Mouse (Mus musculus): ENCODE data around the gene Hoxd4. TPM values are rescaled to one million over a fixed set of nuclear protein-coding genes. Genes with fewer than 3 reads are reported as not detected.

Hoxd4 gene
- polyA plus RNA-seq, 1 experiment from 2014 or later = 11.2 TPM

DNA sequence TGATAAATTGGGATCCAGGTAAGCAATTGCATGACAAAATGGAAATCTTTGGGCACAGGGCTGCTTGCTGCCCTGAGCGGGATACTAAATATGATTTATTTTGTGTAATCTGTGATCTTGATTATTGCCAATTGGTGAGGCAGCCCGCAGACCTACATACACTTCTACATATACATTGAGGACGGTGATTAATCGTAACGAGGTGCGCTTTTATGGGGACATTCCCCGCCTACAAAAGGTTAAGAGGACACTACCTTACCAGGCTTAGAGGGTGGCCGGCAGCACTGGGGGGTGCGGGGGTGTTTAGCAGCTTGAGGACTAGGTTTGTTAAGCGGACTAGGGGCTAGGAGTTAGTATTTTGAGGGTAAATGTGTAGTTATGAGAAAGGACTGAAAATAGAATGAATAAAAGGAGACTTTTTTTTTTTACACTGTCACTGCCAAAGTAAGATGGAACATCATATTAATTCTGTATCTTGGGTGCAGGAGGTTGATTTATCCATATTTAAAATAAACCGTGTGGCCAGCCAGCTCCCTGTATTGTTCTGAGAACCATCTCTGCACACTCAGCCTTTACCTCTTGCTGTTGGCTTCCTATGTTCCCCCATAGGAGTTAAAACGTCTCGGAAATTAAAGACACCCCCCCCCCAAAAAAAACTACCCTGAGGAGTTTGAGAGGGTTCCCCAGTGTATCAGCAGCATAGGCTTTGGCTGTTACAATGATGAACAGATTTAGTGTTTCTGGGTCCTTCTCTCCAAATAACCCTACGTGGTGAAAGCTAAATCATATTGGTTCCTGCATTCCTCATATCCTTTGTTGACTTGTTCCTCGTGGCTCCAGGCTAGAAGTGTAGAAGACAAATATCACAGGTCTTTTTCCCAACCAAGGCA lies 25.2 kb downstream of the Hoxd4 start:
- H3K4me3 ChIP-seq (ENCODE audit: low read depth, low read length) = peak overlapping the region; percentile 48
- H3K27me3 ChIP-seq (ENCODE audit: control insufficient read depth, insufficient read depth, low read length) = no peaks in the 10 kb centered on the region
- DNase-seq (ENCODE audit: low spot score) = peak; percentile 33
- peak overlapping the region; percentile 91 for H3K4me2 ChIP-seq (ENCODE audit: low read depth)
- no peaks in the 10 kb centered on the region for H3K36me3 ChIP-seq (ENCODE audit: control insufficient read depth, insufficient read depth, low read length)
- 4% methylated on average over 15 of the region's 15 CpGs for WGBS
- peak overlapping the region; percentile 95 for H3K9ac ChIP-seq (ENCODE audit: low read length)
- H3K4me1 ChIP-seq (ENCODE audit: control insufficient read depth, insufficient read depth, low read length) = peaks cover 76% of the 10 kb centered on the region
- H3K27ac ChIP-seq (ENCODE audit: low read depth, low read length) = peak overlapping the region; percentile 99
- no peak for ATAC-seq (ENCODE audit: insufficient read depth, low FRiP score, low TSS enrichment)
- no peaks in the 10 kb centered on the region for H3K9me3 ChIP-seq (ENCODE audit: control insufficient read depth, low read length)

DNA sequence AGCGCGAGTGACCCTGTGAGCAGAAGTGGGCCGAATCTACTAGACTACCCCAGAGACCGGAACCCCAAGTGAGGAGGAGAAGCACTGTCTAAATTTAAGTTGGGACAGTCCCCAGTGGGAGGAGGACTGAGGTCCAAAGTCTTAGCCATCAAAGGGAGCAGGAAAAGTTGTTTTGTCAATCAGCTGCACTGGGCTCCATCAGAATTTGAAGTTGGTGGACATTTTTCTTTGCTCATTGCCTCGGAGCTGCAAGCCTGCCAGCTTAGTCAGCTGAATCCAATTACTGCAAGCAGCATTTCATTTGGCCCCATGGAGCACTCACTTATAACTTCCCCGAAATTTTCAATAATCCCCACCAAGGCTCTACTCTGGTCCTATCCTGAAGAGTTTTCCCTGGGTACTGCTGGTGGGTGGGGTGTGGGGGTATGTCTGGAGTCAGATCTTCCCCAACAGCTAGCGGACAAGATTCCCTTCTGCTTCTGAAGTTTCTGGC lies 25.9 kb downstream of the Hoxd4 start:
- H3K4me3 ChIP-seq (ENCODE audit: low read depth, low read length) = peak overlapping the region; percentile 48
- no peaks in the 10 kb centered on the region for H3K27me3 ChIP-seq (ENCODE audit: control insufficient read depth, insufficient read depth, low read length)
- ATAC-seq (ENCODE audit: insufficient read depth, low FRiP score, low TSS enrichment) = no peak

DNA sequence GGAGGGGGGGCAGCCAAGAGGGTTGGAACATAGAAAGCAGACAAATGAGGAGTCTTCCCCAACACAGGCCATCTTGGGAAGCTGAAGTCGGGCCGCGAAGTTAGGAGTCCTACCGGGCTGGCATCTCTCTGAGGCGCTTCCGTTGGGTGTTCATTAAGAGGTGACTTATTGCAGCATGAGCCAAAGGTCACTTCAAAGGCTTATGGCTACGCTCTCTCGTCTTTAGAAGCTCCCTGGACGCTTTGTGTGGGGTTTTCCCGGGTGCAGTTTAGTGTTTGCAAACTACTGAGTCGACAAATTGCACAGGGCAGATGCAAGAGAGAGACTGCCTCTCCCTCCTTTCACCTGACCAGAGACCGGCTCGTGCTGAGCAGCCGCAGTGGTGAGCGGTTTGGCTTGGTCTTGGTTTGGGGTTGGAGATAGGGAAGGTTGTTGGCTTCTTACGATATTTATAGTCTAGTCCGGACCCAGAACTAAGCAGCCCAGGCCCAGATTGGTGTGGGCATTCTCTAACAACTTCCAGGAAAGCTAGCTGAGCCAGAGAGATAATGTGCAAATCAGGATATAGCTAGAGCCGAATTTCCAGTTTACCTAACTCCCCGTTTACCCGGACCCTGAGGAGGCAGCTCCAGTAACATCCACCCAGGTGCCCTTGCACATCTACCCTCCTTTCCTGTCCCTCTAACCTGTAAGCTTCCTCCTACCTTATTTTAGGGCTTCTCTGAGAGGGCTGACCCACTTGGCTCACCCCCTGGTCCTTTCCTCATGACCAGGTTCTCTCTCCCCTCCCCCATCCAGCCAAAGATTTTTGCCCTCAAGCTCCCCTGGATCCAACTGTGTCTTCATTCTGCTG lies 27.1 kb downstream of the Hoxd4 start:
- Histone ChIP-seq H3K4me3 (ENCODE audit: low read depth, low read length) (peak overlapping the region; percentile 48), H3K9me3 (ENCODE audit: control insufficient read depth, low read length) (no peaks in the 10 kb centered on the region), H3K36me3 (ENCODE audit: control insufficient read depth, insufficient read depth, low read length) (no peaks in the 10 kb centered on the region), H3K27me3 (ENCODE audit: control insufficient read depth, insufficient read depth, low read length) (no peaks in the 10 kb centered on the region), H3K27ac (ENCODE audit: low read depth, low read length) (peak overlapping the region; percentile 99), H3K9ac (ENCODE audit: low read length) (peak overlapping the region; percentile 95), H3K4me1 (ENCODE audit: control insufficient read depth, insufficient read depth, low read length) (peaks cover 75% of the 10 kb centered on the region), H3K4me2 (ENCODE audit: low read depth) (peak overlapping the region; percentile 91)
- under 1% methylated on average over 20 of the region's 20 CpGs for WGBS
- ATAC-seq (ENCODE audit: insufficient read depth, low FRiP score, low TSS enrichment) = no peak
- DNase-seq (ENCODE audit: low spot score) = peak; percentile 76

More for the DNA sequence above, 25.9 kb downstream of the Hoxd4 start:
- no peaks in the 10 kb centered on the region for H3K9me3 ChIP-seq (ENCODE audit: control insufficient read depth, low read length)
- 3% methylated on average over 7 of the region's 7 CpGs for WGBS
- H3K4me2 ChIP-seq (ENCODE audit: low read depth) = peak overlapping the region; percentile 91
- no peaks in the 10 kb centered on the region for H3K36me3 ChIP-seq (ENCODE audit: control insufficient read depth, insufficient read depth, low read length)
- H3K27ac ChIP-seq (ENCODE audit: low read depth, low read length) = peak overlapping the region; percentile 99
- DNase-seq (ENCODE audit: low spot score) = peak; percentile 58
- H3K9ac ChIP-seq (ENCODE audit: low read length) = peak overlapping the region; percentile 95
- peaks cover 72% of the 10 kb centered on the region for H3K4me1 ChIP-seq (ENCODE audit: control insufficient read depth, insufficient read depth, low read length)

DNA sequence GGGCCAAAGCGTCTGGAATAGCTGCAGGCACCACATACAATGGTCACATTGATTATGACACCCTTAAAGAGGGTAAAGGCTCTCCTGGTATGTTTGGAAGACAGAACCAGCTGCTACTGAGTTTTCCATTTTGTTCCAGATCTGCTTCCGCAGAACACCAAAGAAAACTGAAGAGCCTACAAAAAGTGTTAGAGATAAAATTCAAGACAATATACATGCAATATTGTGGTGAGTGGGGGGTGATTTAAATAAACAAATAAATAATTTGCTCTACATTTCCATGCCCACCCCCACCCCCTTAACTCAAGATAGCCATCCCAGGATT lies 27.7 kb downstream of the Hoxd4 start:
- H3K27me3 ChIP-seq (ENCODE audit: control insufficient read depth, insufficient read depth, low read length) = no peaks in the 10 kb centered on the region
- H3K4me3 ChIP-seq (ENCODE audit: low read depth, low read length) = peak overlapping the region; percentile 48
- peaks cover 2% of the 10 kb centered on the region for H3K36me3 ChIP-seq (ENCODE audit: control insufficient read depth, insufficient read depth, low read length)
- peak overlapping the region; percentile 99 for H3K27ac ChIP-seq (ENCODE audit: low read depth, low read length)
- ATAC-seq (ENCODE audit: insufficient read depth, low FRiP score, low TSS enrichment) = no peak
- no peaks in the 10 kb centered on the region for H3K9me3 ChIP-seq (ENCODE audit: control insufficient read depth, low read length)
- peak overlapping the region; percentile 95 for H3K9ac ChIP-seq (ENCODE audit: low read length)
- peak overlapping the region; percentile 91 for H3K4me2 ChIP-seq (ENCODE audit: low read depth)
- H3K4me1 ChIP-seq (ENCODE audit: control insufficient read depth, insufficient read depth, low read length) = peaks cover 77% of the 10 kb centered on the region
- WGBS = 7% methylated on average over 2 of the region's 2 CpGs
- DNase-seq (ENCODE audit: low spot score) = no peak

DNA sequence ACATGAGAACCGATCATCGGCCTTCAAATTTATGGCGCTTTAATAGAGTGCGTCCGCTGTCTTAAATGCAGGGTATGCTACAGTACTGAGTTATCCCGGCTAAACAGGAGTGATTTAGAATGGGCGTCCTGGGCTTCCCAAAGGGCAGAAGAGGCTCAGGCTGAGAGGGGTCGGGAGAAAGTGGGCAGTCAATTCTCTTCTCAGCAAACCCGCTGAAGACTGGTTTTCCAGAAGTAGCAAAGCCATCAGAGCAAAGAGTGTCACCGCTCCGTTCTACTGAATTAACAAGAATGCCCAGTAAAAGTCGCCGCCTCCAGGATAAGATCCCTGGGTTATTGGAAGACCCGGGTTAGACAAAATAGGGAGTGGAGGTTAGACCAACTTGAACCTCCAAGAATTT lies 28.1 kb downstream of the Hoxd4 start:
- ATAC-seq (ENCODE audit: insufficient read depth, low FRiP score, low TSS enrichment) = peak; percentile 26
- H3K4me2 ChIP-seq (ENCODE audit: low read depth) = peak overlapping the region; percentile 91
- peak overlapping the region; percentile 48 for H3K4me3 ChIP-seq (ENCODE audit: low read depth, low read length)
- H3K4me1 ChIP-seq (ENCODE audit: control insufficient read depth, insufficient read depth, low read length) = peaks cover 78% of the 10 kb centered on the region
- 1% methylated on average over 14 of the region's 14 CpGs for WGBS
- H3K36me3 ChIP-seq (ENCODE audit: control insufficient read depth, insufficient read depth, low read length) = peaks cover 2% of the 10 kb centered on the region
- DNase-seq (ENCODE audit: low spot score) = peak; percentile 64
- H3K27ac ChIP-seq (ENCODE audit: low read depth, low read length) = peak overlapping the region; percentile 99
- H3K9me3 ChIP-seq (ENCODE audit: control insufficient read depth, low read length) = no peaks in the 10 kb centered on the region
- peak overlapping the region; percentile 95 for H3K9ac ChIP-seq (ENCODE audit: low read length)
- H3K27me3 ChIP-seq (ENCODE audit: control insufficient read depth, insufficient read depth, low read length) = no peaks in the 10 kb centered on the region

DNA sequence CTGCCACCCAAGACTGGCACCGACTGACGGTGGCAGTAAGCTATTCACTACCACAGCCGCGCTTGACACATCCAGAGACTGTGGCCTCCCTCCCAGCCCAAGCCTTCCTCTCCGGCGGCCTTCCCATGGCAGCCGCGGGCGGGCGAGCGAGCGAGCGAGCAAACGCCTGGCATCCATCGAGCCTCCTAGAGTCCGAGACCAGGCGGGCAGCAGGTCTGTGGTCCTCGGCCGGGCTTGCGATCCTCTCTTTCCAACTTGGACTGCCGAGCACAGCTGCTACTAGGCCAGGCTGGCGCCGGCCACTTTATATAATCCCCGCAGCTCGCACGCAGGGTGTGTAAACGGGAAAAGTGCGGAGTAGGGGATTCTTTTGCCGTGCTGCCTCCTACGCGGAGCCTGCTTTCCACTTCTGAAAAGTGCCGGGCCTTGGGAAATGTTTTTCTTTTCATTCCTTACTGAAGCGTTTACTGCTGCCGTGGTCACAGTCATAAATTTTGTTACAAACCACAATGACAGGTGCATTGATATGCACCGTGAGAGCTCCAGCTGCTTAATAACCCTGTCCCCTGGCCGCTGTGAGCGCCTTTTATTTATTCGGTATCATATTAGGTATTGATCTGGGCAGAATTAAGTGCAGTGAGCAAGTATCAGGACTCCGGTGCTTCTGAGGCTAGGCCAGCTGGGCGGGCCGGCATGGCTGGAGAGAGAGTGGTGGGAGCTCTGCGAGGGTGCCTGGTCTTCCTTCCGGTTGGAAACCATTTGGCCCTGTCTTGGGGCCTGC lies 28.8 kb downstream of the Hoxd4 start:
- Histone ChIP-seq H3K4me2 (ENCODE audit: low read depth) (peak overlapping the region; percentile 91), H3K9ac (ENCODE audit: low read length) (peak overlapping the region; percentile 95), H3K4me1 (ENCODE audit: control insufficient read depth, insufficient read depth, low read length) (peaks cover 79% of the 10 kb centered on the region), H3K27ac (ENCODE audit: low read depth, low read length) (peak overlapping the region; percentile 99), H3K27me3 (ENCODE audit: control insufficient read depth, insufficient read depth, low read length) (no peaks in the 10 kb centered on the region), H3K4me3 (ENCODE audit: low read depth, low read length) (peak overlapping the region; percentile 48), H3K9me3 (ENCODE audit: control insufficient read depth, low read length) (no peaks in the 10 kb centered on the region), H3K36me3 (ENCODE audit: control insufficient read depth, insufficient read depth, low read length) (peaks cover 2% of the 10 kb centered on the region)
- ATAC-seq (ENCODE audit: insufficient read depth, low FRiP score, low TSS enrichment) = peak; percentile 43
- peak; percentile 83 for DNase-seq (ENCODE audit: low spot score)
- under 1% methylated on average over 43 of the region's 43 CpGs for WGBS

DNA sequence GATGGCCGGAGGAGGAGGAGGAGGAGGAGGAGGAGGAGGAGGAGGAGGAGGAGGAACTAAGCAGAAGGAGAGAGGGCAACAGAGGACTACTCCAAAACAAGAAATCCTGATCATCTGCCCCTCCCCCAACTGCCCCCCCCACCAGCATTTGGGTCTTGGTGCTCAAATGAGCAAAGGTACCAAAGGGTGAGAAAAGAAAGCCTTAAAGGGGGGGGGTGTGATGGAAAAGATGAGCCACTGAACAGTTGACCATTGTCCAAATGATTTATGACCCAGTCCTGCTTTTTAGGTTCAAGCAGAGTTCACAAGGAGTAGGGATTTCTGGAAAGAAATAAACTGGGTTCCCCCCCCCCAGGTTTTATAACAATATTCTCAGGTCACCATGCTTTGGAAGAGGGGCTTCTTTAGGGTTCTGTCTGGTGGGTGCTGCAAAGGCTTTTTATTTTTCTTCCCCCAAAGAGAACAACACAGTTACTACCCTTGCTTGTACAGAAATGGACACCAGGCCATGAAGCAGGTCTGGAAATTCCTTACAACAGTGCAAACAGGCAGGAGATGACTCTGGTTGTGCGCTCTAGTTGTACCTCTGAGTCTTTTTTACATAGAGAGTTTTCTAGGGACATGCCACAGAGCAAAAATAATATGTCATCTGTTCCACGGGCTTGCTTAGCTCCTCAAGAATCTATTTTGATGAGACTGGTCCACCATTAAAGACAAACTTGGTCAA lies 29.7 kb downstream of the Hoxd4 start:
- H3K27ac ChIP-seq (ENCODE audit: low read depth, low read length) = peak overlapping the region; percentile 99
- H3K4me1 ChIP-seq (ENCODE audit: control insufficient read depth, insufficient read depth, low read length) = peaks cover 80% of the 10 kb centered on the region
- H3K4me3 ChIP-seq (ENCODE audit: low read depth, low read length) = no peak overlapping the region

DNA sequence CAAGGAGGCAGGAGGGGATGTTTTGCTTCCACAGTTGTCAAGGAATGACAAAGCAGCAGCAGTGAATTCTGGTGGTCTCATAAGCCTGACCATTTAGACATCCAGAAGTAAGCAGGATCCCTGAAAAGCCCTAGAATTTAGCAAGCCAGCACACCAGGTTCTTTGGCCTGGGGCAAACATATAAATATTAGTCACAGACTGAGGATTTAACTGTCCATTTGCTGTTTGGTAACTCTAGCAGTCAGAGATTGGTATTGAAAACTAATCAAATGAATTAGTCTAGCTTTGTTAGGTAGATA lies 30.2 kb downstream of the Hoxd4 start:
- Histone ChIP-seq H3K9ac (ENCODE audit: low read length) (peak overlapping the region; percentile 3; the same call in 1 of the 2 replicates), H3K36me3 (ENCODE audit: control insufficient read depth, insufficient read depth, low read length) (peaks cover 2% of the 10 kb centered on the region), H3K27me3 (ENCODE audit: control insufficient read depth, insufficient read depth, low read length) (no peaks in the 10 kb centered on the region), H3K27ac (ENCODE audit: low read depth, low read length) (peak overlapping the region; percentile 99), H3K4me1 (ENCODE audit: control insufficient read depth, insufficient read depth, low read length) (peaks cover 81% of the 10 kb centered on the region), H3K4me3 (ENCODE audit: low read depth, low read length) (no peak overlapping the region), H3K4me2 (ENCODE audit: low read depth) (no peak overlapping the region), H3K9me3 (ENCODE audit: control insufficient read depth, low read length) (no peaks in the 10 kb centered on the region)
- ATAC-seq (ENCODE audit: insufficient read depth, low FRiP score, low TSS enrichment) (no peak), DNase-seq (ENCODE audit: low spot score) (no peak)

More for the DNA sequence above, 29.7 kb downstream of the Hoxd4 start:
- WGBS = 19% methylated on average over 2 of the region's 3 CpGs
- Histone ChIP-seq H3K9ac (ENCODE audit: low read length) (peak overlapping the region; percentile 3; the same call in 1 of the 2 replicates), H3K4me2 (ENCODE audit: low read depth) (no peak overlapping the region; the same call in 1 of the 2 replicates), H3K27me3 (ENCODE audit: control insufficient read depth, insufficient read depth, low read length) (no peaks in the 10 kb centered on the region), H3K9me3 (ENCODE audit: control insufficient read depth, low read length) (no peaks in the 10 kb centered on the region), H3K36me3 (ENCODE audit: control insufficient read depth, insufficient read depth, low read length) (peaks cover 2% of the 10 kb centered on the region)
- peak; percentile 10 for ATAC-seq (ENCODE audit: insufficient read depth, low FRiP score, low TSS enrichment)
- DNase-seq (ENCODE audit: low spot score) = peak; percentile 81

Measured in neural tube, embryonic 11.5 days (tissue).